Mouse (Mus musculus) WW6 (cell line): ENCODE data around the gene Smarcal1.
A peak's percentile ranks its signal among the peaks of the same experiment; 100 is the strongest.

ENCODE experiments used
- DNase-seq: peaks from one replicate; pipeline ENCODE4 v3.0.0-alpha.2; 2013; ENCODE audit warnings: low read depth, low spot score

Gene Smarcal1

DNA sequence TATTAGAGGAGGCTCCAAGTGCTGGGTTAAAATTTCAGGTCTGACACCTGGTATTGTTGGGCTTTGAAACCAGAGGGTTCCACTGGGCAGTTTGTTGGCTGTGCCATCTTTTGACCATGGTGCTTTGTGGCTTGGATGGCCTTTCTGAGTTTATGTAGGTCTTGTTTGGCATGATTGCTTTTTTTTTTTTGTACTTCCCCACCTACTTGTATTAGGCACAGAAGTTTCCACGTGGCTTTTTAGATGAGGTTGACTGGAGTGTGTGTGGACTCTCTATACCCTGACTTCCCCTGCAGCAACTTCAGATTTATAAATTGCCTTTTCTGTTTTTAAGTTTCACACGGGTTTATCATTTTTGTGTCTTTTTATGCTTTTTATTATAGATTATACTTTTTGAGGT lies 5.7 kb downstream of the Smarcal1 start:
- no peak for DNase-seq

DNA sequence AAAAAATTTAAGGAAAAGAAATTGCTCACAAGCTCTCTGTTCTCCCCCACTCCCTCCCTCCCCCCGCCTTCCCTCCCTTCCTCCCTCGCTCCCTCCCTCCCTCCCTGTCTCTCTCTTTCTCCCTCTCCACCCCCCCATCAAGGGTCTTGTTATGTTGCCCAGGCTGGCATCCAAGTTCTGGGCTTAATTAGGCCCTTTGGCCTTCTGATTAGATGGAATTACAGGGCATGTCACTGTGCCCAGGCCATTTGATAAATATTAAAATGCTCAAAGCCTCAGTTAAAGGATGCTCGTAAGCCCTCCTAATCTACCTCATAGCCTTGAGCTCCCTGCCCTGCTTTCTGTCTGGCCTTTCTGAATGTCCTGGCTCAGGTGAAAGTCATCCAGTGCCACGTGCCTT lies 7.6 kb downstream of the Smarcal1 start:
- DNase-seq = no peak

DNA sequence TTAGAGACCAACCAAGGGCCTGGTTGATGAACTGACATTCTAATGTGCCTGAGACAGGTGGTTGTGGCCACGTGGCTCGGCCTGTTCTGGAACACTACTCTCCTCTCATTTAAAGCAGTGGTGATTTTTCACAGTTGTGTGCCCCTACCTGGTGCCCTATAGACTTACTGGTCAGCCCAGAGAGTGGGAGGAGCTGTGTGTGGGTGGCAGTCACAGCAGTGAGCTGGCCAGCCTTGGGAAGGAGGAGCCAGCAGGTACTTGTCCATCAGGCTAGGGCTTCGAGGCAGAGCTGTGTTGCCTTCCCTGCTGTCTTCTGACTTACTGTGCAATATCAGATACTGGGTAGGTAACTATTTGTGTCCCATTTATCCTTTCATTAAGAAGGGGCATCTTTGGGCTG lies 9.3 kb downstream of the Smarcal1 start:
- DNase-seq = no peak

DNA sequence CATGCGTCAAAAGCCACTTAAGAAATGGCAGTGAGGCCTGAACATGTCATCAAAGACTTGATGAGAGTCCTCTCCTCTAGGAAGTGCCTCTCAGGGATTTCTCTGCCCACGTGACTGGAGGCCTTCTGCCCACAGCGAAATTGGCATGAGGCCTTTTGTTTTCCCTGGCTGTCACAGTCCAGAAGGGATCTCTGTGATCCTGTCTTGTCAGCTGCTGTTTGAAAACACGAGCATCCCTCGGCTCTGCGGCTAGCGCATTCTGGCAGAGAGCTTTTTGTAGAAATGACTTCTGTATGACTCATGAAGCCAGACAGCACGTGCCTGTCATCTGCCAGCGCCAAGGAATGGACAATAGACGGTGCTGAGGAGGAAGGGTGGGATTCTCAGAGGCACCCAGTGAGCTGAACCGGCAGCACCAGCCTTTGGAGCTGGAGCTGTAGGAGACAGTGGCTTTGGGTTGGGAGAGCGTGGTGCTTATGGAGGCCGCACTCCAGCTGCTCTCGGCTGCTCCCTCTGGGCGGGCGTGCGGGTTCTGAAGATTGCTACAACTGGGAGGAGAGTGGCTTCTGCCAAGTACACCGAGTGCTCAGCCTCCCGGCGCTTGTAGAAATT lies 10.4 kb downstream of the Smarcal1 start:
- DNase-seq = no peak

GRCm38 (mm10) chr1:72595686-72596085 lies 12.6 kb downstream of the Smarcal1 start:
- no peak for DNase-seq

DNA sequence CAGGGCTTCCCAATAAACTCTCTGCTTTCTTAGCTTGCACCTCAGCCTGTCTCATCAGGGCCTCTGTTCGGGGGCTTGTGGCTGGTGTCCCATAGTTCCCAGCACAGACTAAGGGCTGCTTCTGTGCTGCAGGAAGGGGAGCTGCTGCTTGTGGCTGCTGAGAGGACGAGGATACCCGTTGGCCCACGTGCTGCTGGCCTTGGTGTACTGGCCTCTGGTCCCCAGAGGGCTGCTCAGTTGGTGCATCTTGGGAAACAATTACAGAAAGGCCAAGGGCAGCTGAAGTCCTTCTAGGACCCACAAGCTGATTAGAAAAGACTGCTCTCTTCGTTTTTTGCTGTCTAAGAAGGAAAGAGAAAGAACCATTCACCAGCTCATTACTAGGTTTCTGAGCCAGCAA lies 13.2 kb downstream of the Smarcal1 start:
- no peak for DNase-seq

- no peak for DNase-seq
Measured at GRCm38 (mm10) chr1:72599146-72600101, 16.4 kb downstream of the Smarcal1 start.

- no peak for DNase-seq
Measured at GRCm38 (mm10) chr1:72600778-72601177, 17.7 kb downstream of the Smarcal1 start.

DNA sequence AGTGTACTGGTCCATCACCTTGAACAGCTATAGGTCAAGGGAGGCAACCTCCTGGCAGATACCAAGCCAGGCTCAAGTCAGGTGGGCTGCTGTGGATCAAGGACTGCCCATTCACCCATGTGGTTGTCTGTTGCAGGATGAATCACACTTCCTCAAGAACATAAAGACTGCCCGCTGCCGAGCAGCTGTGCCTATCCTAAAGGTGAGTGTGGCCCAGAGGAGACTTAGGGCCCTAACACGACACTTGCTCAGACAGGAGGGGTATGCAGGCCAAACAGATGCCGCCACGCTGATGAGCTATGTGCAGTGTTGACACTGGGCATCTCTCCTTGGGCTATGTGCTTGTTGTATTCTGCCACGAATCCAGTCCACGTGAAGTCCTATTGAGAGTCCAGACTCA lies 18.2 kb downstream of the Smarcal1 start:
- no peak for DNase-seq

DNA sequence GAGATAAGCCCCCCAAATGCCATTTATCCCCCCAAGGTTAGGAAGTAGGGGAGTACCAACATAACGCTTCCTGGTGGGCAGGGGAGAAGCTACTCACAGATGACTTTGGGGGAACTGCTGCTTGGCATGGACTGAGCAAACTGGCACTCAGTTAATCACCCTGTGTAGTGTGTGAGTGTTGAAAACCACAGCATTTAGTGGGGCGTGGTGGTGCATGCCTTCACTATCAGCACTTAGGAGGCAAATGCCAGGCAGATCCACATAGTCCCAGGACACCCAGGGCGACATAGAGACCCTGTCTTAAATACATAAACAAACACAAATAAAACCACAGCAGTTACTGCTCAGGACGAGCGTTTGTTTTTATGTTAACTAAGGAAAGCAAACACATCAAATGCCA lies 19.1 kb downstream of the Smarcal1 start:
- no peak for DNase-seq

GRCm38 (mm10) chr1:72602803-72603202 lies 19.8 kb downstream of the Smarcal1 start:
- DNase-seq = no peak

DNA sequence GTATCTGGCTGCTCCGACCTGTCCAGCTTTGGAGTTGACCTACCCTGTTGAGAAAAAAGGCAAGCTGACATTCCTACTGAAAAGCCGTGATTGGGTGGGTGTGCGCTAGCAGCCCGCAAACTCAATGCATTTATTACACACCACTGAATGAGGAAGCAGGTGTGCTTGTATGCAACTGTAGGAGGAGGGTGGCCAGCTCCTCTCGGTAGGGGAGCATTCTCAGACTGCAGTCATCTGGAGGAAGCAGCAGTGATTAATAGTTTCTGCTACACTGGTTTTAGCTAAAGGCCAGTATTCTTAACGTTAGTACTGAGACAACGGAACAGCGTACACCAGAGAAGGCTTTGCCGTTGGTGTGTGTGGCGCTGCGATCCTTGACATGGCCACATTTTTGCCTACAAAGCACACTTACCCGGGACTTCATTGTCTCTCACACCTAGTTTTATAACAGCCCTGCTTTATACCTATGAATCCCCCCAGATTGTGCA lies 23.2 kb downstream of the Smarcal1 start:
- no peak for DNase-seq

DNA sequence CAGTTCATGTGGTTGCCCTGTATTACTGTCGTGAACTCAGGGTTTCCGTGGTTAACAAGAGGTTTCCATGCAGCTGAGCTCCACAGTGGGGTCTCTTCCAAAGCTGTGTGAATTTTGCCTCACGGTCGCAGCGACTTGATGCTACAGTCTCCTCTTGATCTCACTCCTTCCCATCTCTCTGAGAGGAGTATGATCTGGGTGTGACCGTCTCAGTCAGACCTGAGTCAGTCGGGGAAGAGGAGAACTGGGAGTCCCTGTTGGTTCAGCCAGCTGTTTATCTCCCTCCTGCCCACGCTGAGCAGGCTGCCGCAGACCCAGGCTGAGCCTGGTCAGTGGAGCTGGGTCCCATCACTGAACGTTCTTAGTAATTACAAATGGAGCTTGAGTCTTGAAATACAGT lies 26.1 kb downstream of the Smarcal1 start:
- no peak for DNase-seq

- no peak for DNase-seq
Measured at GRCm38 (mm10) chr1:72609887-72610877, 27.1 kb downstream of the Smarcal1 start.

DNA sequence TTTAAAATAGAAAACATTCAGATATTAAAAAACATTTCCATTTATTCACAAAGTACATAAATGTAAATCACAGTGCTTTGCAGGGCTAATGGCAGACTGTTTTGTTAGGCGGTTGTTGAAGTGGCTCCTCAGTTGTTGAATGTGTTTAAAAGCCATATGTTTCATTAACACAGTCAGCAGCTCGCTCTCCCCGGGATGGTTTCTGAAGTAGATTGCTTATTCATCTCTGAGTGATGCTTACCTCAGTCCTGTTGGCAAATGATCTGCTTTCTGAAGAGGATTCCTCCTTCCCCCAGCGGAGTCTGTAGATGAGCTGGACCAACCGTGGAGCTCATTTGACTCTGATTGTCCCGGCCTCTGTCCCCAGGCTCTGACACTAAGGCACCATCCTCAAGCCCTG lies 29.1 kb downstream of the Smarcal1 start:
- no peak for DNase-seq

- no peak for DNase-seq
Measured at GRCm38 (mm10) chr1:72635221-72635620, 52.2 kb downstream of the Smarcal1 start.

GRCm38 (mm10) chr1:72640658-72641410 lies 57.8 kb downstream of the Smarcal1 start:
- DNase-seq = peak; percentile 63

GRCm38 (mm10) chr1:72673070-72673469 lies 90.0 kb downstream of the Smarcal1 start:
- no peak for DNase-seq
